Mouse (Mus musculus): ENCODE data around the gene Gm49358. TPM values are rescaled to one million over a fixed set of nuclear protein-coding genes. Genes with fewer than 3 reads are reported as not detected.

The Gm49358 gene
- polyA plus RNA-seq, 1 experiment from 2014 or later: not detected

Other genes with a start within 250 kb of the Gm49358 start
- 248 and 269 TPM in 2 replicates for gene Hsp90b1, start 58.5 kb upstream of the Gm49358 start, polyA plus RNA-seq (2014; fragmentation: Nextera tagmentation; extraction: Ambion mirVana)
- 0.99 and 1.5 TPM in 2 replicates for gene Ttc41, start 58.2 kb upstream of the Gm49358 start, polyA plus RNA-seq (2014; fragmentation: Nextera tagmentation; extraction: Ambion mirVana)
- 6.7 and 7.6 TPM in 2 replicates for gene Nt5dc3, start 15.0 kb downstream of the Gm49358 start, polyA plus RNA-seq (2014; fragmentation: Nextera tagmentation; extraction: Ambion mirVana)
- 0.25 and 0.32 TPM in 2 replicates for gene Stab2, start 244.1 kb downstream of the Gm49358 start, polyA plus RNA-seq (2014; fragmentation: Nextera tagmentation; extraction: Ambion mirVana)

Measured in forebrain, embryonic 14.5 days (tissue).